Mouse (Mus musculus) adrenal gland, adult 18-20 months (tissue): ENCODE results near the gene Tspan10. TPM values are rescaled to one million over a fixed set of nuclear protein-coding genes. Genes with fewer than 3 reads are reported as not detected.
"Not testable (repeated sequence)": the region's sequence is repeated elsewhere in the genome, so short reads cannot be mapped to it uniquely, and the experiment has no call there.

Source experiments
- DNase-seq, 2 experiments: peaks; one replicate each; pipeline ENCODE4 v3.0.0; 2021 to 2022; ENCODE audit warnings: low spot score in 2 of 2
- long read RNA-seq, 2 experiments: library from polyadenylated mRNA; stranded (forward); transcript quantifications; one replicate each; pipeline ENCODE4 v2.0.0; 2021
- total RNA-seq, 2 experiments: library from RNA; stranded (reverse); gene quantifications; 1 replicate in 1 of 2; 2 replicates in 1 of 2; pipeline ENCODE4 v1.2.3; 2021

Tspan10 gene
- 1 to 10 TPM in 1 of 2 experiments, not detected in 1; 4.5 TPM for total RNA-seq
- long read RNA-seq, experiment 1, partial matches to known transcripts: 1 of 4 reads
- long read RNA-seq, experiment 1, other reads (novel, unspliced or antisense): 3 of 4 reads
- long read RNA-seq, experiment 2, partial matches to known transcripts: 2 of 7 reads
- long read RNA-seq, experiment 2, other reads (novel, unspliced or antisense): 5 of 7 reads

GRCm38 (mm10) chr11:120442344-120442743, at the start of gene Tspan10:
Tspan10 (plus strand) TSS chr11:120442644.
- no peak for DNase-seq

GRCm38 (mm10) chr11:120395661-120396060, 46.8 kb upstream of the Tspan10 start:
- no peak for DNase-seq

GRCm38 (mm10) chr11:120397602-120398001, 44.8 kb upstream of the Tspan10 start:
- no peak for DNase-seq

- no peak for DNase-seq
These were observed 43.1 kb upstream of the Tspan10 start for GRCm38 (mm10) chr11:120399319-120399718.

GRCm38 (mm10) chr11:120404814-120405213, 37.6 kb upstream of the Tspan10 start:
- no peak for DNase-seq

GRCm38 (mm10) chr11:120405867-120406266, 36.6 kb upstream of the Tspan10 start:
- no peak for DNase-seq

GRCm38 (mm10) chr11:120406445-120406844, 36.0 kb upstream of the Tspan10 start:
- DNase-seq: no peak

- DNase-seq: not testable (repeated sequence)
These were observed 28.8 kb upstream of the Tspan10 start for GRCm38 (mm10) chr11:120413621-120414020.

- DNase-seq: no peak
These were observed 24.6 kb upstream of the Tspan10 start for GRCm38 (mm10) chr11:120417852-120418251.

GRCm38 (mm10) chr11:120418592-120418991, 23.9 kb upstream of the Tspan10 start:
- no peak for DNase-seq

- DNase-seq: peak in 1 of 2 experiments; percentile 16
These were observed 19.5 kb upstream of the Tspan10 start for GRCm38 (mm10) chr11:120422651-120423568.

- DNase-seq: peak; percentile 68 to 69
These were observed 18.7 kb upstream of the Tspan10 start for GRCm38 (mm10) chr11:120423569-120424295.

- no peak for DNase-seq
These were observed 15.7 kb upstream of the Tspan10 start for GRCm38 (mm10) chr11:120426727-120427126.

- peak; percentile 90 to 91 for DNase-seq
These were observed 5.1 kb upstream of the Tspan10 start, which contains the start of gene Nploc4 for GRCm38 (mm10) chr11:120437152-120437856. Nploc4 (minus strand) TSS chr11:120437708.

- DNase-seq: no peak
These were observed 4.5 kb upstream of the Tspan10 start for GRCm38 (mm10) chr11:120437857-120438385.

- no peak for DNase-seq
These were observed 379 bp downstream of the Tspan10 start for GRCm38 (mm10) chr11:120442765-120443280.

- no peak for DNase-seq
These were observed 1.7 kb downstream of the Tspan10 start for GRCm38 (mm10) chr11:120444106-120444505.

- DNase-seq: no peak
These were observed 3.0 kb downstream of the Tspan10 start for GRCm38 (mm10) chr11:120445475-120445874.

GRCm38 (mm10) chr11:120447179-120447578, 4.7 kb downstream of the Tspan10 start:
- no peak for DNase-seq

GRCm38 (mm10) chr11:120452246-120452645, 9.8 kb downstream of the Tspan10 start:
- no peak for DNase-seq
